Mouse (Mus musculus) hematopoietic stem cell, adult 5-6 weeks (primary cell): ENCODE data around the gene Fam45a. TPM values are rescaled to one million over a fixed set of nuclear protein-coding genes. Genes with fewer than 3 reads are reported as not detected.
"Not testable (repeated sequence)": the region's sequence is repeated elsewhere in the genome, so short reads cannot be mapped to it uniquely, and the experiment has no call there.

Experiments
- ATAC-seq, 2 experiments: fragments of 125-278 bp in 1 of 2; replicated peaks in 1 of 2; 2 replicates each; pipeline ENCODE4 v1.8.0; 2016 to 2017; ENCODE audit warnings: inconsistent platforms in 2 of 2, mild to moderate bottlenecking in 2 of 2, moderate number of reproducible peaks in 2 of 2, low read depth in 1 of 2, moderate TSS enrichment in 1 of 2; ENCODE audit not compliant: low FRiP score in 2 of 2, poor library complexity in 2 of 2, severe bottlenecking in 2 of 2, insufficient read depth in 1 of 2, low TSS enrichment in 1 of 2
- total RNA-seq: library from RNA; stranded (forward); fragments of 172-1452, 232-1000 nt; gene quantifications from 2 replicates; pipeline ENCODE4 v1.2.3, GENCODE M21; 2017

Fam45a gene
- total RNA-seq, 1 experiment from 2014 or later = 21.0 TPM

GRCm38 (mm10) chr19:60812036-60812389 lies 628 bp downstream of the Fam45a start:
- ATAC-seq = peak in 1 of 2 experiments; percentile 5; a peak in 1 of 4 replicates

- ATAC-seq = no peak
These were observed 1.7 kb downstream of the Fam45a start for GRCm38 (mm10) chr19:60813133-60813532.

- ATAC-seq = peak; percentile 88 to 94
These were observed 7.3 kb downstream of the Fam45a start for GRCm38 (mm10) chr19:60818677-60819076.

- ATAC-seq = peak; percentile 71 to 84; a peak in 3 of 4 replicates
These were observed 26.4 kb downstream of the Fam45a start for GRCm38 (mm10) chr19:60837747-60838146.

GRCm38 (mm10) chr19:60843324-60843723 lies 31.9 kb downstream of the Fam45a start:
- no peak; a peak in 1 of 4 replicates for ATAC-seq

GRCm38 (mm10) chr19:60845731-60846130 lies 34.3 kb downstream of the Fam45a start:
- ATAC-seq = no peak

- peak; percentile 99 to 100 for ATAC-seq
These were observed 49.7 kb downstream of the Fam45a start, which contains the start of gene Sfxn4 for GRCm38 (mm10) chr19:60860868-60861700. Sfxn4 (minus strand) TSS chr19:60861479.

GRCm38 (mm10) chr19:60866169-60866568 lies 54.8 kb downstream of the Fam45a start:
- not testable (repeated sequence) for ATAC-seq

GRCm38 (mm10) chr19:60870489-60870888 lies 59.1 kb downstream of the Fam45a start:
- no peak for ATAC-seq

GRCm38 (mm10) chr19:60871366-60871765 lies 60.0 kb downstream of the Fam45a start:
- no peak for ATAC-seq

GRCm38 (mm10) chr19:60872272-60872671 lies 60.9 kb downstream of the Fam45a start:
- ATAC-seq = no peak

GRCm38 (mm10) chr19:60873501-60873900 lies 62.1 kb downstream of the Fam45a start:
- ATAC-seq = no peak

GRCm38 (mm10) chr19:60874064-60874694 lies 62.8 kb downstream of the Fam45a start, which contains the start of gene Prdx3:
Prdx3 (minus strand) TSS chr19:60874556.
- ATAC-seq = peak; percentile 99

GRCm38 (mm10) chr19:60883129-60883528 lies 71.7 kb downstream of the Fam45a start:
- ATAC-seq = no peak

Other genes starting within 250 kb of the Fam45a start
- gene Cacul1, start 230.6 kb upstream of the Fam45a start, total RNA-seq = 41.6 and 52.0 TPM in 2 replicates
- gene Nanos1, start 55.6 kb upstream of the Fam45a start, total RNA-seq = 1.3 and 2.3 TPM in 2 replicates
- gene Eif3a, start 20.9 kb upstream of the Fam45a start, total RNA-seq = 324 and 410 TPM in 2 replicates
- 4.0 and 10.9 TPM in 2 replicates for gene Sfxn4, start 49.9 kb downstream of the Fam45a start, total RNA-seq
- gene Prdx3, start 63.0 kb downstream of the Fam45a start, total RNA-seq = 66.0 and 122 TPM in 2 replicates
- 4.8 and 8.4 TPM in 2 replicates for gene Grk5, start 78.2 kb downstream of the Fam45a start, total RNA-seq